Mouse (Mus musculus) right cerebral cortex, postnatal 4 days (tissue): ENCODE data around the gene Nme7.

ENCODE experiments used
- DNase-seq: peaks from one replicate; pipeline ENCODE4 v3.0.0-alpha.2; 2022

The Nme7 gene

DNA sequence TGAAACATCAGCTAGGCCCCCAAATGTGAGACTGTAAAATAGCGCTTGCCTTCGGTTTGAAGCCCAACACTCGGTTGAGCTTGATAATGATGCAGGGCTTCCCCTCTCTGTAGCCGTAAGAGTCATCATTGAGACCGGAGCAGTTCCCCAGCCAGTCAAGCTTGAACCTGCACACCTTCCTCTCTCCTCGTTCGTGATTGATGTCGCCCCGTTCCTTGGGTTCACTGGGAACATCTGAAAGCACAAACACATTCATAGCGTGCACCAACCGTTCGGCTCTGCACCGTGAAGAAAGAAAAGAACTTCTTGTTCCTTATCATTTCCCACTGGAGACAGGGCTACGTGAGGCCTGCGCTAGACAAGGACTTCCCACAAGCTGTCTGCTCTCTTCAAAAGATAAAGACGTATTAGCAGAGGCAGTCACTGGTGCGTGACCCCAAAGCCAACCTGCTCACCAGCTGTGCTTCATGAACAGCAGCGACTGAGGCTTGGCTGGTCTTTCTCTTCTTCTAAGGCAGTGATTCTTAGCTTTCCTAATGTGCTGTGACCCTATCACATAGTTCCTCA is 137.6 kb downstream of the Nme7 start:
- DNase-seq = no peak

DNA sequence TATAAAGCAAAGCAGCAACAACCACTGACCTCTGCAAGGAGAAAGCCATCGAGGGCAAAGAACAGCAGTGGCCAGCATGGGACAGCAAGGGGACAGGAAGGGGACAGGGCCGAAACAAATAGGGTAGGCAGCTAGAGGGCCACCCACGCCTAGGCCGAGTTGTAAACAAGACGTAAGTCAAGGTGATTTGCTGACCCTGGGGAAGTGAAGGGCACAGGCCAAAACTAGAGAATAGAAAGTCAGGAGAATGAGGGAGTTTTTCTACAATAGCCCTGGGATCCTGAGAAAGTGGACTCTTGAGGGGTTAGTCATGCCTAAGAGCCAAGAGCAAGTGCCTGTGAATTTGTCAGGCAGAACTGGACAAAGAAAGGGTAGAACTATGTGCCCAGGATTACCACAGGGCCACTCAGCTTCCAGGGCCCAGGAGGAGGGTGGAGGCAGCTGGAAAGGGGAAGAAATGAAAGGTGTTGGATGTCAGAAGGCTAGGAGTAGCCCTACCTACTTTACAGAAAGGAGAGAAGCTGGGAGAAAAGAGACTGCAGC is 141.8 kb downstream of the Nme7 start:
- no peak for DNase-seq

DNA sequence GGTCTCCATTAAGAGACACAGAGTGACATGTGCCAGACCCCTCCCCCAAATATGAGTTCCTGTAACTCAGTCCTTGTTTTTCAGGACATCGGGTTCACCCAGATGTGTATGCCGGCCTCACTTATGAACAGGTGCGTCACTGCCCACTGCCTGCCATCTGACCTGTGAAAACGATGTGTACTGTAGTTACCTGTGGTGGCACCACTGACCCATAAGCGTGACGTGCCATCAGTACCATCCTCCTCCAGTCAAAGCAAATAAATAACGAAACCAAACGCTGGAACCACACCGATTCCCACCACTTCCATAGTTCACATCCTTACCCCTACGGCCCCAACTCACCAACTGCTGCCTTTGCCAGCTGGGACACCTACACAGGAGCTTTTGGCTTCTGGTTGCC is 142.6 kb downstream of the Nme7 start:
- no peak for DNase-seq

DNA sequence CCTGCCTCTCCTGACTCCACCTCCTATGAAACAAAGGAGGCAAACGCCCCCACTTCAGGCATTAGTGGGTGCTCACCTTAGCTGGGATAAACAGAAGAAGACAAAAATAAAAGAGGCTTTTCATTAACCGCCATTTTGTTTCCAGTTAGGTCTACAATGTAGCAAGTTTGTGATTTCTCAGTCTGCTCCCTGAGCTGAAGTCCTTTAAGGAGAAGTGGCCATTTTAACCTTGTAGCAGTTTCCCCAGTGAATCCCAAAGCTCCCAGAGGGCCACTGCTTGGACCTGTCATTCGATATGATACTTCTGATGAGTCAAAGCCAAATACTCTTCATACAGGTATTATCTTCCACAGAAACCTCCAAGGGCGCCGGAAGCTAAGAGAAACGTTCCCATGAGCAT is 143.6 kb downstream of the Nme7 start:
- DNase-seq = no peak

DNA sequence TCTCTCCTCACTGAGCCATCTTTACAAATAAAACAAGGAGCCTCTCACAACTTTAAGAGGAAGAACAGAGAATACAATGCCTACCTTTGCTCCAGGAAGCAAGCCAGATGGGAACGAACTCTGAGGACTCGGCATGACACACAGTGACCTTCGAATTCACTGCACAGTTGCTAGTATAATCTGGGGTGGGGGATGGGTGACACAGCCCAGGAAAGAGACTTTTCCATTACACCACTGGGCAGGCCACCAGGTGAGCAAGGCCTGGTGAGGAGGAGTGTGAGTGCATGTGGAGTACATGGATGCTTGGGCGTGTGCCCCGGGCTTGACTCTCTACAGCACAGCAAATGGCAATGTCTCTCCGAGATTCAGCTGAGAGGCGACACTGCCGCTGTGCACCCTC is 145.7 kb downstream of the Nme7 start:
- no peak for DNase-seq

DNA sequence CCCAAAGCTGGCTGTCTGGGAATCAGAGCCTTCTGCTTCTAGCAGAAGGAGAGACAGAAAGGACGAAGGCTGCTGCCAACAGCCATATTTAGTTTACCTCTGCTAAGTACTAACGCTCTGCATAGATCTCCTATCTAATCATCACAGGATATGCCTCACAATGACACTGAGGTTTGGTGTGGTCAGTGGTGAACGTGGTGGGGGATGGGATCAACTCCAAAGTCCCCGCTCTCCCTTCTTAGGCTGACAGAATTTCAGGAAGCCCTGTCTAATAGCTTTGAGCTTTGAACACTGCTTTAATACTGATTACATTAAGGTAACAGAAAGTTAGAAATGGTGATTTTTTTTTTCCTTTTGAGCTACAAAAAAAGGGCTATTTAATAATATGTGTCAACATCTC is 146.3 kb downstream of the Nme7 start:
- no peak for DNase-seq

DNA sequence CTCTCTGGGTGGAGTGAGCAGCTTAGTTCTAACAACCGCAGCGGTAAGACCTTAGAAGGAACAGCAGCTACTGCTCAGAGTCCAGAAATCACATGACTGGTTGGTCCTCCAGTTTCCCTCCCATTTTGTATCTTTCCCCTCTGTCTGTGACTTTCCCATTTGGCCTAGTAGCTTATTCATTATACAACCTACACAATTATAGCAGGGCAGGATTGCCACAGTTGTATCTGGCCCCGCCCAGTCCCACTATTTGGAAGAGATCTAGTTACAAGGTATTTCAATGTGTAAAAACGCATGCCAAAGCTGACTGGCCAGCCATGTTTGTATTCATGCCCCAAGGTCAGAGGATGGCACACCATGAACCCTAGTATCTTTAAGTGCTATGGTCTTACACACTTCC is 146.7 kb downstream of the Nme7 start:
- no peak for DNase-seq

DNA sequence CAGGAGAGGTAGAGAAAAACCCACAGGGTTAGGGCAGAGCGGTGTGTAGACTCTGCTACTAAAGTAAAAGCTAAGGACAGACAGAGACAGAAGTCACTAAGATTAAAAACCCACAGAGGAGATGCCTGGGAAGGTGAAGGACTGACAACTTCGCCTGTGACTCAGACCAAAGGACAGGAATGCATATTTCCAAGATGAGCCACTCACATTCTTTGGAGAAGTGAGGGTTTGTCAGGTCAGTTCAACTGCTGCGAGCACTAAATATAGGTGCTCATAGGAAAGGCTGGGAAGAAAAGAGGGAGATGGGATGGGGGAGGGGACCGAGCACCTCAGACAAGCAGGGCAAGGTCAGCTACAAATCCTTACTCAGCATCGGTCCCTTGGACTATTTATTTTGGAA is 147.4 kb downstream of the Nme7 start:
- DNase-seq = no peak

DNA sequence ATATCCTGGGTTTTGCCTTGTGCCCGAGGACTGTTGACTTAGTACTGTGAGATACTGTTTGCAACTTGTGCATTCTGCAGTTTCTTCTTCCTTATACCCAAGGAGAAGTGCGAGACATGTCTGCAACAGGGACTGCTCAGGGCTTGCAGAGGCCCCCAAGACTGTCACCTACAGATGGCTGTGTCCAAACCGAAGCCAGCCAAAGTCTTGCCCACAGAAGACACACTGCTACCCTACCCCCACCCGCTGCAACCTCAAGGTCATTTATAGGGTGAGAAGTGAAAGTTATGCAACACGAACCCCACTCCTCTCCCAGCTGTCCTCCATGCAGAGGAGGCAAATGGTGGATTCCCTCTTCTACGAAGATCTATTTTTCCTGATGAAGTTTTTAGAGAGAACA is 148.7 kb downstream of the Nme7 start:
- no peak for DNase-seq

DNA sequence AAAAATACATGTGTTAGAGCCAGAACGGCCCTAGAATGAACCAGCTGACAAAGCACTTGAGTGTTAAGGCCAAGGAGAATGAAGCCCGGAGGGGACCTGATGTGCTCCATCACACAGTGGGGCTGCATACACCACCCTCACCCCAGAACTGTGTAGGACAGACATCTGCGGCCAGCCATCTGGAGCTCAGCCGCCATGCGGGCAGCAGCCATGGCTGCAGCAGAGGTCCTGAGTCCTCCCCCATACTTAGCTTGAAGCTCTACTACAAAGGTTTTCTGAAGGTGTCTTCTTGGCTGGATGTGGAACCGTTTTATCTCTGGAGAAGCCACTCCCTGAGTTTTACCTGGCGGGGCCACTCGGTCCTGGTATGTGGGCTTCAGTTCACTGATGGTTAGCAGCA is 149.2 kb downstream of the Nme7 start:
- no peak for DNase-seq

DNA sequence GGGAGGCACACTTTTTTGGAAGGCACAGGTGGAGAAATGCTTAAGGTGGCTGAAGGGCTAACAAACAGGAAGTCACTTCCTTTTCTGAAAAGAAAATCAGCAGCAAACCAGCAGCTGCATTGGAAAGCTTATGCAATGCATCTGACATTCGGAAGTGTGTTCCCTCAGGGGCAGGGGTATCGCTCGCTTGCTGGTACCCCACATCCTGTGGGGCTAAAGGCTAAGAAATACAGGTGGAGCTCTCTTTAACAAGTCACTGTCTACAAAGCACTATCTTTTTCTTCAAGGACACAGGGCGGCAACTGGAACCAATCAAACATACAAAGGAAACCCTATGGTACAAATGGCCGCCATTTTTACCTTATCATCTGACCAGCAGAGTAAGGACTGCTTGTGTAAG is 149.8 kb downstream of the Nme7 start:
- no peak for DNase-seq

DNA sequence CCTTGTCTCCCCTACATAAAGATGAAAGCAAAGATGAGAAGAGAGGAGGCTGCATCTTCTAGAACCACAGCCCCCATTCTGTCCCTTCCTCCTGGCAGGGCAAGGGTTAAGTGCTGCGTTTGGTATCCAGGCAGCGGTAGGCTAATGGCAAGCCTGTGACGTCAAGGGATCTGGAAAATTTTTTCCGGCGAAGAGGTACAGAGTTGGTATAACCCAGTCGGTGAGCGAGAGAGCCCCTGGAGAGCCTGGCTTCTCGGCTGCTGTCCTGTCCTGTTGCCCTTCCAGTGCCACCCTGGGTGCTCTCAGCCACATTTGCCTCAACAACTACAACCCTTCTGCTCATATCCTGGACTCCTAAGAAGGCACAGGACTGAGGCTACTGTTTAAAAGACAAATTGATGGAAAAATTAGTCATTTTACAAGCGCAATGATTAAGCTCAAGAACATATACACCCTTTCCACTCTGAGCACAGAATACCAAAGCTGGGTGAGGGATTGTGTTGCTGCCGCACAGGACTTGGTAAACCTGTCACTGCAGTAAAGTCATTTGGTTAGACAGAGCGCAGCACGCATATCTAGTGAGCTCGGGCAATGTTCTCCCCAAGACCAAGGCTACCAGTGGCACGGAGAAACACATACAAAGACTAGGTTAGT is 151.0 kb downstream of the Nme7 start:
- DNase-seq = peak; percentile 55

DNA sequence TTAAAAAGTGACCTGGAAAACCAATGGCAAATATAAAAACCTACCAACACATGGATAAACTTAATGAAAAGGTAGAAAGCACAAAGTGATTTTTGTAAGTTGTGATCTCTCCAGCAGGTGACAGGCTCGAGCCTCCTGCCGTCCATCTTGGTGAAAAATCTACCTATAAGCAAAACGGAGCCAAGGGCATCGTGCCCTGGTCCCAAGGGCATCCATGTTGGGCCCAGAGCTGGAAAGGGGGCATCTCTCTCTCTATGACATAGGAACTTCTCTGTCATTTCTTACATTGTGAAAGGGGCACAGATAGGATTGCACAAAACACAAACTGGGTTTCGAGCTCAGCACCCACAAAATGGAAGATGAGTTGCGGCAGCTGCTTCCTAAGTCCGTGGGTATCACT is 151.7 kb downstream of the Nme7 start:
- DNase-seq = no peak

DNA sequence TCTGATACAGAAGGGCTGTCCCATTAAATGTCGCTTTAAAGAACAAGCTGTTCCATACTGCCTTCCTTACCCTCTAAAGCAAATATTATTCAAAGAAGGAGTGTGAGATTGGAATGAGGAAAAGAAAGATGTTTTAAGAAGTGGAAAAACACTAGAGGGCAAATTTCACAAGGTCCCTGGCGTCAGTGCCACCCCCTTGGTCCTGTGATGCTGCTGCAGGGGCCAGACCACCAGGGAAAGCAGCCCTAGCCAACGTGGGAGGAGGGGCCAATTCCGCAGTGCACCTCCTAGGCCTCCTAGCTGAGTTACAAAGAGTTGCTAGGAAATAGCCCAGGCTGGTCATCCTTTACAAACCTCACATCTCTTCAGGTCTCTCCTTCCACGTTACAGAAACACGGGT is 152.1 kb downstream of the Nme7 start:
- no peak for DNase-seq

DNA sequence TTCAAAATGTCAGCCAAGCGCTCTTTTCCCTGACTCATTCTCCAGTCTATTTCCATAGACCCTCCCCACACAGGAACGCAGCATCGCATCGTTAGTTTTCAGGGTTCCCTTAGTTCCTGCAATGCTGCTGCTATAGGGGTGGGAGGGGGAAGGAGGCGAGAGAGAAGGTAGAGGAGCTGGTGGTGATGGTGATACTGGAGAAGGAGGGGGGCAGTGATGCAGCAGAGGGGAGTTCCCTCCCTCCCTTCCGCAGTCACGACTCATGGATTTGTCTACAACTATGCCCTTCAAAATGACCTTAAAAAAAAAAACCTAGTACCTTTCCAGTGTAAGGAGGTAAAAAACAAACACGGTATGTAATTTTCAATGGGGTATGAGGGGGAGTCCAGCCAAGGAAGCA is 152.8 kb downstream of the Nme7 start:
- no peak for DNase-seq

DNA sequence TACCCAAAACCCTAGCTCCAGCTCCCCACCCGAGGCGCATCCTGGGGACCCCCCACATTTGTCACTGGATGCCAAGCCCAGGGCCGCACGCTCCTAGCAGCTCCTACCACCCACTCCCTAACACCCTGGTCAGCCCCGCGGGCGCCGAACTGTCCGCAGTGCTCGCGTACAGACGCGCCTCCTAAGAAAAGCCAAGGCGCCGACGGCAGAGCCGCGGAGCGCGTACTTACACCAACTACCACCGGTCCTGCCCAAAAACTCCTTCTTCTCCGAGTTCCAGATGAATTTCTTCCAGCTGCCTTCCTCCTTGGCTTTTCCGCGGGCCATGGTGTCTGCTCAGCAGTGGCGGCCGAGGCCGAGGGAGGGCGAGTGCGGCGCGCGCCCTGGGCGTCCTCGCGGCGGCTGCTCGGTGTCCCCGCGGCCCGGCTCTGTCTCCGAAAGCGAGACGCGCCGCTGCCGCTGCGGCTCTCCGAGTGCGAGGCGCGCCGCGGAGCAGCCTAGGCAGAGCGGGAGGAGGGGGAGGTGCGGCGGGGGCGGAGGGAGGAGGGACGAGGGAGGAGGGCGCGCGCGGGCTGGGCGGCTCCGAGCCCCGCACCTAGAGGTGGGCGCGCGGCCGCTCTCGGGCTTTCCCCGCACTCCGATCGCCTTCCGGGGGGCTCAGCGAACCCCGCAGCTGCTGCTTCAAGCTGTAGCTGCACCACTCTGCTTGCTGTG is 153.8 kb downstream of the Nme7 start:
- peak; percentile 87 for DNase-seq

DNA sequence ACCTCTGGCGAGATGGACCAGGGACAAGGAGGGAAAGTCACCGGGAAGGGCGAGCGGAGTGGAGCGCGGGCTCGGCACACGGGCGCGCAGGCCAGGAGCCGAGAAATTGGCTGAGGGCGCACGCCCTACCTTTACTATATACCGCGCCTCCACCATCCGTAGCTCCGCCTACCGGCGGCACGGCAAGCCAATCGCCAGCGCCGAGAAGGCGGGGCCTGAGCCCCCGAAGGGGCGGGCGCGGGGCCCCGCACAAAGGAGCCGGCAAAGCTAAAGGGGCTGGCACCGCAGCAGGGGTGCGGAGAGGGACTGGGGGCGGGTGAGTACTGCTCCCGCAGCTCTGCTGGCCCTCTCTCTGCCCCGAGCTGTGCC is 154.3 kb downstream of the Nme7 start, which contains the start of gene Atp1b1:
Atp1b1 (minus strand) TSS at position 111 of the 369 bp plus-strand sequence.
- peak; percentile 91 for DNase-seq

DNA sequence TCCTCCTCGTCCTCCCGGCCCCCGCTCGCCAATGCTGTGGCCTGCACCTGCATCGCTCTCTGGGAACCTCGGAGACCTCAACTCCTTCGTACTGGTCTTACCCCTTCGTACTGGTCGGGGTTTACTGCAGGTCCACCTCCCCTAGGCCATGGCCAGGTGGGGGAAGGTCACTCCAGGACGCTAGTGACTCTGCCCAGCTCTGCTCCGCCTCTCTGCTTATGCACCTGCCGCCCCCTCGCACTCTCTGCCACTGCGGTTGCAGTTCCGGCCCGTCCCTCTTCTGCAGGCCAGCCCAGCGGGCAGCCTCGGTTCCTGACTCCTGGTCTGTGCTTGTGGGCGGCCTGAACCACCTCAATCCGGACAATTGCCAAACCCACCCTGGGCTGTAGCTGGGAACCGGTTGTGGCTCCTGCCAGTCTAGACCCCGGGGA is 154.7 kb downstream of the Nme7 start:
- DNase-seq = peak; percentile 42

DNA sequence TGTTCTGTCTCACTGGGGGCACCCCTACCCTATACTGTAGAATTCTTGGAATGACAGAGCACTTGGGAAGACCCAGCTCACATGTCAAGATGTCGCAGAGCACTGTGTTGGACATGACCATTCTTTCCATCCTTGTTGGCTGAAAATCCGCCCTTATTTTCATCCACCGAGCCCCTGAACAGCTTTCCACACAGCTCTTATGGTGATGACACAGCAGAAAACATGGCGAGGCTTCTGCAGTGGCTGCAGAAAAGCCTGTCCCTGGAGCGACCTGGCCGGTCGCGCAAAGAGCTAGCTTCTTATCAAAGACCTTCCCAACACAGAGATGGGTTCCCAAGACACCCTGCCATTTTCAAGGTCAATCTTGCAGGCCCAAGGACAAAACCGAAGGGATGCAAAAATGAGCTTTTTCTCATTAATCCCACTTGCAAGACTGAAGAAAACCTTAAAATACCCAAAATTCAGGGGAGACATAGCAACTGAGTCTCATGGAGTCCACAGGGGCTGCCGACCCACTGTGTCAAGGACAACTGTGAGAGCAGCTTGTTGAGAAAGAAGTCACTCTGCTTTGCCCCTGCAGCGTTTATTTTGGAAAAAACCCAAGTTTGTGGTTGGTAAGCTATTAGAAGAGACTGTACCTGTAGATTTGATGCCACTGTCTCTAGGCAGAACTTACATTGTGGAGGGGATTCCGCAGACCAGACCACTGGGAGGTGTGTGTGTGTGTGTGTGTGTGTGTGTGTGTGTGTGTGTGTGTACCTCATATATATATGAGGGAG is 155.4 kb downstream of the Nme7 start:
- DNase-seq = no peak

DNA sequence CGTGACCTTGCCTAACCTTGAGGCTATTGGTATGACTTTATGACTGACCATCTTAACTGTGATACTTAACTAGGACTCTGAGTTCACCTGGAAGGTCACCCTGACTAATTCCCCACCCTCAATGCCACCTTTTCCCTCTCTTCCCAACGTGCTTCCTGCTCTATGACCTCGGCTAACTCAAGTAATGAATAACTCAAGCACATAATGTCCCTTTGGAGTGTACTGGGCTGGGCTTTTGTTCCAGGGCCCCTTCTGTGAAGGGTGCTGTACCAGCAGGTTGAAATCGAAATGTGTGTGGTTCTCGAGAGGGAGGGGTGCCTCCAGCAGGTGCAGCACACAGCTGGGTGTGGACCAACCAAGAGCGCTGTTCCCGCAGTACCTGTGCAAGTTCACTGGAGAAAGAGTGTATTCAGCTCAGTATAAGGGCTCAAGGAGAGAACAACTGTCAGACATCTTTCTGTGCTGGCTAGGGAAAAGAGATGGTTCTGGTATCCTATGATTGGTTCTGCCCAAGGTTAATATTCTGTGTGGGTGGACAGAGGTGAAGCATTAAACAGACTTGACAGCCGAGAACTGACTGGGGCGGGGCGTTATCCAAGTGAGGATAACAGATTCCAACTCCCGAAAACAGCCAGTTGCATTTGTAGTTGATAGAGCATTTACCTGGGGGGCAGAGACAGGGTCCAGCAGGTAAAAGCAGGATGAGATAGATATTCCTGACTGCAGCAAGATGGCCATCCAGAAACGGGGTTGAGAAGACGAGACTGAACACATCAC is 157.2 kb downstream of the Nme7 start:
- DNase-seq = no peak

DNA sequence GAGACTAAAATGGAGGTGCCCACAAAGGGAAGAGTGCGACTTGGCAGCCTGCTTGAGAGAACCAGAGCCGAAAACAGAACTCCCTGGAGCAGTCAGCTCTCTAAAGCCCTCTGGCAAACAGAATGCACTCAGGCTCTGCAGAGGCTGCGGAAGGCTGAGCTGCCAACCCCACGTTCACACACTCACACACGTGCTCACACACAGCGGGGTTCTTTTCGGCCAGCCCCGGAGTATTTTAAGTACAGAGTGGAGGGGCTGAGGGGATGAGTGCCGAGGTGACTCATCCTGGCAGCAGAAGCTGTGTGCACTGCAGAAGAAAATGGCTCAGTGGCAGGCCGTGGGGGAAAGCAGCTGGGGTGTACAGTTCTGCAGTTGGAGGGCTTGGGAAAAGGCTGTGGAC is 157.8 kb downstream of the Nme7 start:
- no peak for DNase-seq

DNA sequence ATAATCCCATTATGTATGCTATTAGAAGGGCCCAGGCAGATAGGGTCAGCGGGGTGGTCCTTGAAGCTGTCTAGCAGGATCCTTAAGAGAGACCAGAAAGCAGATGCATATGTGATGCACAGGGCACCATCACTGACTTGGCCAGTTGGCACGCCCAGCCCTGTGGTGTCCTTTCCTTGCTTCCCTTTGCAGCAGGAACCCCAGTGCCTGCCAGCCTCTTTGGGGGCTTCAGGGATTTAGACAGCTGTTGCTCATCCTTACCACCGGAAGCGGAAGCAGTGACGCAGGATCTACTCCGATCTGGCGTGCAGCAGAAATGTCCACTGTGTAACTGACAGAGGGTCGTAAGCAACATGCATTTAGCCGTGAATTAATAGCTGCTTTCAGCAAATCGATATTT is 163.5 kb downstream of the Nme7 start:
- no peak for DNase-seq

DNA sequence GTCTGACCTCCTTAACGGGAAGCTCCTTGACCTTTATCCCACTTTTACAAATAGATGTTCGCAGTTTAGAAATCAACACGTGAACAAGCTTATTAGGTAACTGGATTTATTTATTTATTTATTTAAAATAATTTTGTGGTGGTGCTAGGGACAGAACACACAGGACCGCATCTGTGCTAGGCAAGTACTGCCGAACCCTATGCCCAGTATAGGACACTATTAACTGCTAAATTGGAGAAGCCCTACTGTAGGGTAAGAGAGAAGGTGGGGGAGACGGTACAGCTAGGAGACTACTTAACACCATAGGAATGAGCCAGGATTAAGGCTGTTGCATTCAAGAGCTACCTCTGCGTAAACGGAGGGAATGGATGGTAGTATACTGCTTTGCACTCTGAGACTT is 164.4 kb downstream of the Nme7 start:
- DNase-seq = no peak
